8 mouse cellular contexts compared by ENCODE assay signal in the genomic region with DNA sequence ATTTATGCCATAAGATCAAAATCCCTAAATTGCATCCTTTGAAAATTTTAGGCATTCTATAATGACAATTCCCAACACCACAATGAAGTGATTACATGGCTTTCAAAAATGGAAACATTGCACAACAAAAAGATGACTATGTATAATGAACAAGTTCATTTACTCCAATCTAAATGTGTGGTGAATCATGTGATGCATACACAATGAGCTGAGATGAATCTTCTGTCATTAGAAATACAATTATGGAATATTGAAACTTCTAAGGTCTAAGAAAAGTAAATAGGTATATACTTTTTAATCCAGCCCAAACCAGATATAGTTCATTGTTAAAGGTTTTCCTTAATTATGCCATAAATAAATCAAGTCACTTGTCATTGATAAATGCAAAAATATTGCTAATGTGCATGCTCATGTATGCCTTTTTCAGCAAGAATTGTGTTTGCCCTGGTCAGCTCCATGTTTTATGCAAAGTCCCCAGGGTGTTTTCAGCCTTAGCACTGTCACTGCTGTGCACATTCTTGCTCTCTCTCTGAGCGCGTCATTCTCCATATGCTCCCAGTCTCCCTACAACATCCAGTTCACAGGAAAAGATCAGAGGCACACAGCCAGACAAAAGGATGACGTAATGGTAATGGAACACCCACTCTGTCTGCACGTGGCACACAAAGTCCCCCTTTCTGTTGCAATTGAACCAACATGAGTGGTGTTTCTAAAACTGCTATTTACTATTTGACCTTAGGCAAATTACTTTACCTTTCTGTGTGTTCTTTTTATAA.
A peak's percentile ranks its signal among the peaks of the same experiment; 100 is the strongest.
DNase-seq lines count a peak whose midpoint lies in the region; ATAC-seq and TF ChIP-seq lines count a peak whose summit lies in the region.

No protein-coding gene starts in this region.

- no peak overlapping the region for H3K4me2 ChIP-seq in forebrain, postnatal 0 days (ENCODE audit: low read depth)
- H3K4me2 ChIP-seq in neural tube, embryonic 11.5 days (ENCODE audit: low read depth), result no peak overlapping the region

- intact Hi-C loops in left cerebral cortex, adult 2 months (cut with DNase I), result no loop called here

- H3K27me3 ChIP-seq in cerebellum, adult 2 months (ENCODE audit: control insufficient read depth, insufficient read depth, low read length), result no peaks in the 10 kb centered on the region
- no peaks in the 10 kb centered on the region for H3K27me3 ChIP-seq in forebrain, postnatal 0 days (ENCODE audit: insufficient read depth, low read length)
- no peaks in the 10 kb centered on the region for H3K27me3 ChIP-seq in neural tube, embryonic 11.5 days (ENCODE audit: control insufficient read depth, insufficient read depth, low read length)
- H3K27me3 ChIP-seq in thymus, adult 2 months (ENCODE audit: control insufficient read depth, insufficient read depth, low read length), result no peaks in the 10 kb centered on the region

- no peak overlapping the region for H3K27ac ChIP-seq in cerebellum, adult 2 months (ENCODE audit: insufficient read depth, low read length)
- 0 out of 2 replicates have a peak overlapping the region, but pooled peaks have one; percentile 2 for H3K27ac ChIP-seq in forebrain, postnatal 0 days (ENCODE audit: low read depth, low read length)
- H3K27ac ChIP-seq in left cerebral cortex, adult 2 months, result 0 out of 2 replicates have a peak overlapping the region, but pooled peaks have one; percentile 19
- no peak overlapping the region for H3K27ac ChIP-seq in neural tube, embryonic 11.5 days (ENCODE audit: low read depth, low read length)
- no peak overlapping the region for H3K27ac ChIP-seq in thymus, adult 2 months (ENCODE audit: control insufficient read depth, insufficient read depth, low read length)

- WGBS in cerebellum, adult 2 months, result 24% methylated on average over 4 of the region's 4 CpGs
- 3% methylated on average over 4 of the region's 4 CpGs for WGBS in forebrain, postnatal 0 days
- WGBS in neural tube, embryonic 11.5 days, result 6% methylated on average over 4 of the region's 4 CpGs
- WGBS in thymus, adult 2 months, result 88% methylated on average over 4 of the region's 4 CpGs

- H3K36me3 ChIP-seq in forebrain, postnatal 0 days (ENCODE audit: insufficient read depth), result no peaks in the 10 kb centered on the region
- no peaks in the 10 kb centered on the region for H3K36me3 ChIP-seq in neural tube, embryonic 11.5 days (ENCODE audit: control insufficient read depth, insufficient read depth, low read length)
- H3K36me3 ChIP-seq in thymus, adult 2 months (ENCODE audit: control insufficient read depth, insufficient read depth, low read length), result no peaks in the 10 kb centered on the region

- no peak for TF ChIP-seq CTCF in cerebellum, adult 2 months (IDR thresholded peaks at IDR 0.05; ENCODE audit: borderline replicate concordance, insufficient read depth, low read depth, low read length)
- TF ChIP-seq CTCF in forebrain, postnatal 0 days (IDR thresholded peaks at IDR 0.05; ENCODE audit: low read depth), result no peak
- no peak for TF ChIP-seq CTCF in left cerebral cortex, adult 2 months (IDR thresholded peaks at IDR 0.05)
- no peak for TF ChIP-seq CTCF in thymus, adult 2 months (IDR thresholded peaks at IDR 0.05; ENCODE audit: borderline replicate concordance, control insufficient read depth, extremely low read depth, insufficient read depth, low read length, poor library complexity)

- H3K4me1 ChIP-seq in cerebellum, adult 2 months (ENCODE audit: control insufficient read depth, insufficient read depth, low read length), result peaks cover 8% of the 10 kb centered on the region
- H3K4me1 ChIP-seq in forebrain, postnatal 0 days (ENCODE audit: insufficient read depth), result 0 out of 2 replicates have a peak, but pooled peaks cover 8% of the 10 kb centered on the region
- no peaks in the 10 kb centered on the region; the same call in 1 of the 2 replicates for H3K4me1 ChIP-seq in neural tube, embryonic 11.5 days (ENCODE audit: control insufficient read depth, insufficient read depth, low read length)
- H3K4me1 ChIP-seq in thymus, adult 2 months (replicated peaks; ENCODE audit: control insufficient read depth, insufficient read depth, low read length), result no peaks in the 10 kb centered on the region

- ATAC-seq in forebrain, postnatal 0 days, result peak; percentile 91
- peak; percentile 93 for ATAC-seq in neural tube, embryonic 11.5 days (ENCODE audit: insufficient read depth, low FRiP score, low TSS enrichment)

- H3K9me3 ChIP-seq in forebrain, postnatal 0 days (ENCODE audit: low read length), result no peaks in the 10 kb centered on the region
- H3K9me3 ChIP-seq in neural tube, embryonic 11.5 days (ENCODE audit: control insufficient read depth, low read length), result no peaks in the 10 kb centered on the region

- no peak overlapping the region for H3K9ac ChIP-seq in forebrain, postnatal 0 days
- no peak overlapping the region for H3K9ac ChIP-seq in neural tube, embryonic 11.5 days (ENCODE audit: low read length)

- DNase-seq in Muller cell, postnatal 12 days (ENCODE audit: inconsistent ontology term), result peak; percentile 25
- peak; percentile 54 to 82 for DNase-seq in cerebellum, adult 2 months
- DNase-seq in forebrain, postnatal 0 days, result peak; percentile 48
- DNase-seq in left cerebral cortex, adult 2 months (ENCODE audit: extremely low spot score in 1 of 2, low spot score in 2 of 2), result peak in 1 of 2 experiments; percentile 36
- DNase-seq in neural tube, embryonic 11.5 days (ENCODE audit: low spot score), result peak; percentile 49
- DNase-seq in thymus, postnatal 25 days, result no peak
- no peak for DNase-seq in thymus, adult 2 months
- DNase-seq in spleen, postnatal 4 days (ENCODE audit: low spot score in 2 of 2), result no peak

- H3K4me3 ChIP-seq in cerebellum, adult 2 months (replicated peaks; ENCODE audit: insufficient read depth, low read depth, low read length), result no peak overlapping the region
- no peak overlapping the region for H3K4me3 ChIP-seq in forebrain, postnatal 0 days (ENCODE audit: low read depth, low read length)
- no peak overlapping the region for H3K4me3 ChIP-seq in left cerebral cortex, adult 2 months
- H3K4me3 ChIP-seq in neural tube, embryonic 11.5 days (ENCODE audit: low read depth, low read length), result no peak overlapping the region
- H3K4me3 ChIP-seq in thymus, adult 2 months (ENCODE audit: control insufficient read depth, insufficient read depth, low read length), result no peak overlapping the region

- TF ChIP-seq POLR2A in cerebellum, adult 2 months (IDR thresholded peaks at IDR 0.05; ENCODE audit: borderline replicate concordance, insufficient read depth, low read length), result no peak
- TF ChIP-seq POLR2A in thymus, adult 2 months (IDR thresholded peaks at IDR 0.05; ENCODE audit: control insufficient read depth, extremely low read depth, insufficient read depth, low read length, poor library complexity), result no peak

Comparison
In these comparisons a context has a peak if more than half of its experiments do, and no peak if none do; other contexts are left out.
1. DNase-seq: peak in Muller cell, postnatal 12 days (single experiment), cerebellum, adult 2 months (2 of 2), forebrain, postnatal 0 days (single experiment) and neural tube, embryonic 11.5 days (single experiment); none in thymus, postnatal 25 days (single experiment), thymus, adult 2 months (single experiment) and spleen, postnatal 4 days (0 of 2).
2. H3K27ac ChIP-seq: peak in forebrain, postnatal 0 days (single experiment) and left cerebral cortex, adult 2 months (single experiment); none in cerebellum, adult 2 months (single experiment), neural tube, embryonic 11.5 days (single experiment) and thymus, adult 2 months (single experiment).